Mouse (Mus musculus) liver, embryonic 11.5 days (tissue): ENCODE data around the gene Mrps23. TPM values are rescaled to one million over a fixed set of nuclear protein-coding genes. Genes with fewer than 3 reads are reported as not detected.
"Not testable (repeated sequence)": the region's sequence is repeated elsewhere in the genome, so short reads cannot be mapped to it uniquely, and the experiment has no call there.

ENCODE experiments used
- ATAC-seq: fragments of 200-750 bp; cut with Nextera tagmentation; replicated peaks from 2 replicates; pipeline ENCODE4 v1.8.0; 2017; ENCODE audit warnings: moderate number of reproducible peaks, mild to moderate bottlenecking, moderate TSS enrichment, moderate library complexity; ENCODE audit not compliant: low FRiP score
- DNase-seq: peaks from one replicate; pipeline ENCODE4 v3.0.0-alpha.2; 2017; ENCODE audit warnings: low spot score
- H3K27ac ChIP-seq: fragments of 300-500 bp; sonication (generic); 2 replicates; pipeline ENCODE4 v1.5.1; 2014; ENCODE audit warnings: mild to moderate bottlenecking, low read depth, low read length, control low read depth
- H3K27me3 ChIP-seq: fragments of 300-500 bp; sonication (generic); replicated peaks from 2 replicates; pipeline ENCODE4 v1.6.1; 2014; ENCODE audit warnings: low read length, mixed read lengths; ENCODE audit not compliant: control insufficient read depth, insufficient read depth
- H3K36me3 ChIP-seq: fragments of 300-500 bp; sonication (generic); 2 replicates; pipeline ENCODE4 v1.6.1; 2014; ENCODE audit warnings: mild to moderate bottlenecking, low read length, moderate library complexity, mixed read lengths; ENCODE audit not compliant: control insufficient read depth, insufficient read depth
- H3K4me1 ChIP-seq: fragments of 300-500 bp; sonication (generic); replicated peaks from 2 replicates; pipeline ENCODE4 v1.6.1; 2014; ENCODE audit warnings: low read length, mixed read lengths; ENCODE audit not compliant: control insufficient read depth, insufficient read depth
- H3K4me2 ChIP-seq: fragments of 300-500 bp; sonication (generic); 2 replicates; pipeline ENCODE4 v1.6.1; 2014; ENCODE audit warnings: mild to moderate bottlenecking, control low read depth, moderate library complexity
- H3K4me3 ChIP-seq: fragments of 300-500 bp; sonication (generic); 2 replicates; pipeline ENCODE4 v1.5.1; 2014; ENCODE audit warnings: low read depth, low read length, control low read depth
- H3K9ac ChIP-seq: fragments of 300-500 bp; sonication (generic); 2 replicates; pipeline ENCODE4 v1.6.1; 2014; ENCODE audit warnings: low read depth, low read length, control low read depth
- H3K9me3 ChIP-seq: fragments of 300-500 bp; sonication (generic); 2 replicates; pipeline ENCODE4 v1.6.1; 2016; ENCODE audit warnings: low read length, inconsistent platforms, mixed read lengths; ENCODE audit not compliant: control insufficient read depth
- WGBS: fragments of 180-500 bp; shearing (Covaris S2); extraction: QIAGEN DNeasy Blood & Tissue Kit; methylation state at CpG from one replicate; pipeline ENCODE4 v1.1.7; 2014; 5-methylcytosine and 5-hydroxymethylcytosine counted together
- polyA plus RNA-seq: library from polyadenylated mRNA; unstranded; fragments of >200 nt; fragmentation: Nextera tagmentation; extraction: Ambion mirVana; gene quantifications from 2 replicates; pipeline ENCODE4 v1.2.1, GENCODE M21; 2014

Gene Mrps23
- polyA plus RNA-seq, 1 experiment from 2014 or later = 79.5 TPM

GRCm38 (mm10) chr11:88195699-88196098 lies 8.5 kb upstream of the Mrps23 start:
- H3K4me1 ChIP-seq, DNase-seq, H3K9me3 ChIP-seq, ATAC-seq, H3K36me3 ChIP-seq, H3K9ac ChIP-seq, H3K4me2 ChIP-seq, H3K4me3 ChIP-seq, H3K27ac ChIP-seq: not testable (repeated sequence)
- peaks cover 63% of the 10 kb centered on the region for H3K27me3 ChIP-seq
- WGBS = 73% methylated on average over 3 of the region's 3 CpGs

- H3K27me3 ChIP-seq = peaks cover 49% of the 10 kb centered on the region
- no peak for DNase-seq
- H3K9me3 ChIP-seq = no peaks in the 10 kb centered on the region
- no peak for ATAC-seq
- H3K9ac ChIP-seq = no peak overlapping the region
- H3K4me1 ChIP-seq = peaks cover 14% of the 10 kb centered on the region
- H3K4me2 ChIP-seq = no peak overlapping the region
- WGBS = 3% methylated on average over 2 of the region's 2 CpGs
- H3K27ac ChIP-seq = no peak overlapping the region
- no peak overlapping the region for H3K4me3 ChIP-seq
- H3K36me3 ChIP-seq = no peaks in the 10 kb centered on the region
These were observed 7.0 kb upstream of the Mrps23 start for GRCm38 (mm10) chr11:88197153-88197576.

DNA sequence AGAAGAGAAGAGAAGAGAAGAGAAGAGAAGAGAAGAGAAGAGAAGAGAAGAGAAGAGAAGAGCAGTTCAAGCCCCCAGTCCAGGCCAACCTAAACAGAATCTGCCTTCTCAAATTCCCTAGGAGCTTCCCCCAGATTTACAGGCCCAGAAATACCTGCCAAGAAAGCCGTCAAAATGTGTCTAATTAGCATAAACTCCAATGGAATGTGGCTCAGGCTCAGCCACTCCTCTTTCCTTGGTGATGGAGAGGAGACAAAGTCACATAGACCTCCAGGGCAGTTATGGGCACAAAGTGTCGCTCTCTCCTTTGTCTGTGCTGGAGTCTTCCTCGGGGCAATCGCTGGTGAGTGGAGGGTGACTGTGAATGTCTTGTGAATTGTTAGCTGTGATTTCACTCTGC lies 6.0 kb upstream of the Mrps23 start:
- Histone ChIP-seq H3K9me3 (no peaks in the 10 kb centered on the region), H3K4me3 (no peak overlapping the region), H3K9ac (no peak overlapping the region), H3K36me3 (no peaks in the 10 kb centered on the region), H3K27ac (no peak overlapping the region), H3K27me3 (peaks cover 38% of the 10 kb centered on the region), H3K4me2 (no peak overlapping the region), H3K4me1 (peaks cover 17% of the 10 kb centered on the region)
- no peak for DNase-seq
- WGBS = 52% methylated on average over 4 of the region's 4 CpGs
- no peak for ATAC-seq

- H3K27ac ChIP-seq = no peak overlapping the region
These were observed 3.0 kb upstream of the Mrps23 start for GRCm38 (mm10) chr11:88201172-88201571.

GRCm38 (mm10) chr11:88202077-88202476 lies 2.1 kb upstream of the Mrps23 start:
- ATAC-seq (no peak), DNase-seq (no peak)
- H3K9me3 ChIP-seq = no peaks in the 10 kb centered on the region
- peaks cover 16% of the 10 kb centered on the region for H3K4me1 ChIP-seq
- no peak overlapping the region for H3K9ac ChIP-seq
- no peak overlapping the region for H3K4me2 ChIP-seq
- no peak overlapping the region for H3K4me3 ChIP-seq
- H3K27ac ChIP-seq = no peak overlapping the region
- 11% methylated on average over 2 of the region's 2 CpGs for WGBS
- 0 out of 2 replicates have a peak, but pooled peaks cover under 1% of the 10 kb centered on the region for H3K36me3 ChIP-seq
- peaks cover 9% of the 10 kb centered on the region for H3K27me3 ChIP-seq

More at GRCm38 (mm10) chr11:88201172-88201571, 3.0 kb upstream of the Mrps23 start:
- peaks cover 15% of the 10 kb centered on the region for H3K4me1 ChIP-seq
- WGBS = 64% methylated on average over 2 of the region's 2 CpGs
- ATAC-seq (no peak), DNase-seq (no peak)
- no peaks in the 10 kb centered on the region for H3K9me3 ChIP-seq
- no peak overlapping the region for H3K4me2 ChIP-seq
- no peaks in the 10 kb centered on the region for H3K36me3 ChIP-seq
- H3K9ac ChIP-seq = no peak overlapping the region
- H3K4me3 ChIP-seq = no peak overlapping the region
- peaks cover 17% of the 10 kb centered on the region for H3K27me3 ChIP-seq

- WGBS = 26% methylated on average over 30 of the region's 30 CpGs
- peak overlapping the region; percentile 79 for H3K4me2 ChIP-seq
- H3K4me1 ChIP-seq = peaks cover 18% of the 10 kb centered on the region
- ATAC-seq (peak; percentile 29; the same call in 1 of the 2 replicates), DNase-seq (no peak)
- peak overlapping the region; percentile 38; the same call in 1 of the 2 replicates for H3K27ac ChIP-seq
- no peaks in the 10 kb centered on the region for H3K9me3 ChIP-seq
- peaks cover 3% of the 10 kb centered on the region; the same call in 1 of the 2 replicates for H3K36me3 ChIP-seq
- H3K27me3 ChIP-seq = peaks cover 2% of the 10 kb centered on the region; the same call in 1 of the 2 replicates
- H3K9ac ChIP-seq = peak overlapping the region; percentile 87
- H3K4me3 ChIP-seq = peak overlapping the region; percentile 88
These were observed 593 bp downstream of the Mrps23 start for GRCm38 (mm10) chr11:88204593-88205368.

DNA sequence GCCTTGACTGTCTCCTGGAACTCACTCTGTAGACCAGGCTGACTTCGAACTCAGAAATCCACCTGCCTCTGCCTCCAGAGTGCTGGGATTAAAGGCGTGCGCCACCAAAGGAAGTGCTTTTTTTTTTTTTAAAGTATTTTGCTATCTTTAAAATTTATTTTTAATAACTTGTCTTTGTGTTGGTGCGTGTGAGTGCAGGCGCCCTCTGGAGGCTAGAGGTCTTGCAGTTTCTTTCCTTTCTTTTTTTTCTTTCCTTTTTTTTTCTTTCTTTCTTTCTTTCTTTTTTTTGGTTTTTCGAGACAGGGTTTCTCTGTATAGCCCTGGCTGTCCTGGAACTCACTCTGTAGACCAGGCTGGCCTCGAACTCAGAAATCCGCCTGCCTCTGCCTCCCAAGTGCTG lies 2.4 kb downstream of the Mrps23 start:
- H3K9me3 ChIP-seq, H3K4me2 ChIP-seq, DNase-seq, H3K9ac ChIP-seq, H3K4me3 ChIP-seq, H3K27ac ChIP-seq, H3K27me3 ChIP-seq, ATAC-seq: not testable (repeated sequence)
- WGBS = 82% methylated on average over 8 of the region's 8 CpGs
- Histone ChIP-seq H3K36me3 (peaks cover 15% of the 10 kb centered on the region; the same call in 1 of the 2 replicates), H3K4me1 (peaks cover 17% of the 10 kb centered on the region)

DNA sequence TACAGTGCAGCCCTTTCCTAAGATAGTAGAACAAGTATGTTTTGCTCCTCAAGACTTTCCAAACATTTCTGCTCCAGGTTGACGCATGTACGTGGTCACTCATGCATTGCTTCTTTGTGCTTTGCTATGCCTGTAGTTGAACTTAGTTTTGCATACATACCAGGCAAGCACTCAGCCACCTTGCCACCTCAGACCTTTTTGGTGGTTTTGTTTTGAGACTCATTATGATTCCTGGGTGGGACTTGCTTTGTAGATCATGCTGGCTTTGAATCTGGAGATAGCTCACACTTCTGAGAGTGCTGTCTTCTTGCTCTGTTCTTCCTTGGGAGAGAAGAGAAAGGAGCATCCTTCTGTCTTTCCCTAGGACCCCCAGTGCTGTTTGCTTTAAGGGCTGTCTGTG lies 3.5 kb downstream of the Mrps23 start:
- DNase-seq = no peak
- Histone ChIP-seq H3K4me1 (peaks cover 10% of the 10 kb centered on the region; the same call in 1 of the 2 replicates), H3K27ac (no peak overlapping the region), H3K4me3 (no peak overlapping the region), H3K36me3 (peaks cover 16% of the 10 kb centered on the region; the same call in 1 of the 2 replicates), H3K9me3 (no peaks in the 10 kb centered on the region), H3K27me3 (no peaks in the 10 kb centered on the region), H3K9ac (no peak overlapping the region), H3K4me2 (no peak overlapping the region)
- ATAC-seq = no peak
- WGBS = 92% methylated on average over 2 of the region's 2 CpGs
